Mouse (Mus musculus): ENCODE measurements at regions not wholly inside any gene's neighbourhood (a gene's known extent, or its start where the extent isn't known, plus 50 kb on each side); places are given as distances from the start of the nearest gene placed in this dataset.

- DNase-seq = no peak
Observed at GRCm38 (mm10) chr1:169439621-169440020, 91.6 kb downstream of the Nuf2 start.

- DNase-seq = no peak
Observed at GRCm38 (mm10) chr1:169438006-169438405, 93.3 kb downstream of the Nuf2 start.

GRCm38 (mm10) chr1:169422408-169422807 lies 108.9 kb downstream of the Nuf2 start:
- DNase-seq = no peak

GRCm38 (mm10) chr1:169421671-169422070 lies 109.6 kb downstream of the Nuf2 start:
- no peak for DNase-seq

- DNase-seq = no peak
Observed at GRCm38 (mm10) chr1:169418665-169419045, 112.6 kb downstream of the Nuf2 start.

- DNase-seq = no peak
Observed at GRCm38 (mm10) chr1:169417979-169418664, 113.1 kb downstream of the Nuf2 start.

GRCm38 (mm10) chr1:169416701-169417100 lies 114.6 kb downstream of the Nuf2 start:
- DNase-seq = no peak

GRCm38 (mm10) chr1:169408120-169408519 lies 123.1 kb downstream of the Nuf2 start:
- no peak for DNase-seq

- no peak for DNase-seq
Observed at GRCm38 (mm10) chr1:169400841-169401240, 130.4 kb downstream of the Nuf2 start.

GRCm38 (mm10) chr1:169397371-169397770 lies 133.9 kb downstream of the Nuf2 start:
- no peak for DNase-seq

- DNase-seq = no peak
Observed at GRCm38 (mm10) chr1:169387056-169387455, 144.2 kb downstream of the Nuf2 start.

GRCm38 (mm10) chr1:169385740-169386424 lies 145.4 kb downstream of the Nuf2 start:
- no peak for DNase-seq

GRCm38 (mm10) chr1:169374686-169375085 lies 156.6 kb downstream of the Nuf2 start:
- no peak for DNase-seq

GRCm38 (mm10) chr1:169368758-169369157 lies 162.5 kb downstream of the Nuf2 start:
- DNase-seq = no peak

GRCm38 (mm10) chr1:169367772-169368501 lies 163.3 kb downstream of the Nuf2 start:
- DNase-seq = peak; percentile 14

GRCm38 (mm10) chr1:169367316-169367715 lies 163.9 kb downstream of the Nuf2 start:
- DNase-seq = no peak

- DNase-seq = no peak
Observed at GRCm38 (mm10) chr1:169362564-169362963, 168.7 kb downstream of the Nuf2 start.

GRCm38 (mm10) chr1:169357652-169358241 lies 173.5 kb downstream of the Nuf2 start:
- DNase-seq = no peak

GRCm38 (mm10) chr1:169354021-169354420 lies 177.2 kb downstream of the Nuf2 start:
- peak; percentile 21 for DNase-seq

GRCm38 (mm10) chr1:169347692-169348091 lies 183.6 kb downstream of the Nuf2 start:
- DNase-seq = peak; percentile 43

GRCm38 (mm10) chr1:169346876-169347275 lies 184.4 kb downstream of the Nuf2 start:
- no peak for DNase-seq

GRCm38 (mm10) chr1:169341131-169341530 lies 190.1 kb downstream of the Nuf2 start:
- DNase-seq = no peak

GRCm38 (mm10) chr1:169338461-169338860 lies 192.8 kb downstream of the Nuf2 start:
- peak; percentile 21 for DNase-seq

Measured in retina, postnatal 1 day (tissue).